Mouse (Mus musculus): ENCODE data around the gene Nr5a2. TPM values are rescaled to one million over a fixed set of nuclear protein-coding genes. Genes with fewer than 3 reads are reported as not detected.

Nr5a2 gene
- not detected in 2 replicates for total RNA-seq (2015; ENCODE audit: low replicate concordance)
- total RNA-seq (2017; ENCODE audit: low replicate concordance), result not detected in 2 replicates

DNA sequence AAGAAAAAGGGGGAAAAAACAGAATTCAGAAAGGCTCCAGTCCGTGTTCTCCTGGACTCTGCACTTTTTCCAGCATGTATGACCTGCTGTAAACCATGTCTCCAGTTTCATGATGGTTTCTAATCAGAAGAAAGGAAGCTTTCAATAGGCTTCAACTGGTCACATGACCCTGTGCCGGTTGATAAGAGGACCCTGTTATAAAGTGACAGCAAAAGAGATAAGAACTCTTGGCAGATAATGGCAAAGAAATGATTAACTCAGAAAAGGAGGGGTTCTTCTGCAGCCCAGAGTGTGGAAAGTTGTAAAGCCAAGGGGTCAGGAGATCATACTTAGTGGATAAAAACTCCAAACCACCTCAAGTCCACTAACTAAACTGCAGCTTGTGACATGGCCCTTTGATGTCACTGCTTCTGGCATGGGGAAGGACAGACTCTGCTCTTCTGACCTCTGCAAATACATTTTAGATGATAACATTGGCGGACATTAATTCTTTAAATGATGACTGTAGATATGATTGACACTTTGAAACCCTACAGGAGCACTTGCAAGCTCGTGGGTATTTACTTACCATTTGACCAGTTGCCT lies at the start of gene Nr5a2:
Gene Nr5a2, minus strand, starts transcription at position 21 of the 585 bp plus-strand sequence.
- no peak for ATAC-seq (replicated peaks; ENCODE audit: low FRiP score, poor library complexity, severe bottlenecking)

DNA sequence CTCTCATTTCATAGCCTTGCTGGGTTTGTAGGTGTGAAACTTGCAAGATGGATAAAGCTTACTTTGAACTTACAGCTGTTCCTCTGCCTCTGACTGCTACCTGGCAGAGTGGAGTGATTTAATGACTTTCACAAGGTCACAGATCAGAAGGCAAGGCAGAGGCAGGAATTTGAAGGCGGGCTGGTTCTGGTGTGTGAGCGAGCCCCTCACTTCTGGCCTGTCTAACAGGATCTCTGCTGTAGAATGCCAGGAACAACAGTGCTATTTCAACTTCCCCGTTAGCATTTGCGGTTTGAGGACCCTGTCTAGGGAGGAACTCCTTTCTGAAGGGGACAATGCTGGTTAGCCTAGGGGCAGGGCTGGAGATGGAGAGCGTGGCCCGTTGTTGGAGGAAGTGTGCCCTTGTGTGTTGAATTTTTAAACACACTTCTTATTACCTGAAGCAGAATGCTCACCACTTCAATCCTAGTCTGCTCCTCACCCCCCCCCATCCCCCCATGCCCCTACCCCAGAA lies 48.5 kb upstream of the Nr5a2 start:
- ATAC-seq (replicated peaks; ENCODE audit: low FRiP score, poor library complexity, severe bottlenecking), result no peak

DNA sequence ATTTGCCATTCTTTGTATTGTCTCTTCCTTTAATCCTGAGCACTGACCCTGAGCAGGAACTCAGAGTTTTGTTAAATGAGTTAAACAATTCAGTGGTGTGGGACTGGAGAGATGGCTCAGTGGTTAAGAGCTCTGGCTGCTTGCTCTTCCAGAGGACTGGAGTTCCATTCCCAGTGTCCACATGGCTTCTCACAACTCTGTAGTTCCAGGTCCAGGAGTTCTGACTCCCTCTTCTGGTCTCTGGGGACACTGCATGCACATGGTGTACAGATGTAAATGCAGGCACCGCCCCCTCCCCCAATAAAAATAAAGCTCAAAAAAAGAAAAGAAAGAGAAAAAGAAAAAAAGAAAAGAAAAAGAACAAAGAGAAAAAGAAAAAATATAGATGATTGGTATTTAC lies 43.6 kb upstream of the Nr5a2 start:
- ATAC-seq (replicated peaks; ENCODE audit: low FRiP score, poor library complexity, severe bottlenecking), result no peak

DNA sequence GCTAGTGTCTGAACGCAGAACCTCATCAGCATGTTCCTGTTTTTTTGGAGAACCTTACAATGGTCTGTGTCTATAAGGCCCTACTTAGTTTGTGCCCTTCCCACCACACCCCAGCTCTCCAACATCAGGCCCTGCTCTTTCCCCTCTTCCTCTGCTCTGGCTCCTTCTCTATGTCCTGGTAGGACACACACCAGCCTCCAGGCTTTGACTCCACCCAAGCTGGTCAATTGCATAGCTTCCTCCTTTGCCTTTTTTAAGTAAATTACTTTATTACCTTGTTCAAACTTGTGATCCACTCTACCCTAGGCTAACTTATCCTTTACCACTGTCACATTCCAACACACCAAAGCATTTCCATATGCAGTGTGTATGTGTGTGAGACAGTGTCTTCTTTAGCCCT lies 42.9 kb upstream of the Nr5a2 start:
- no peak for ATAC-seq (replicated peaks; ENCODE audit: low FRiP score, poor library complexity, severe bottlenecking)

DNA sequence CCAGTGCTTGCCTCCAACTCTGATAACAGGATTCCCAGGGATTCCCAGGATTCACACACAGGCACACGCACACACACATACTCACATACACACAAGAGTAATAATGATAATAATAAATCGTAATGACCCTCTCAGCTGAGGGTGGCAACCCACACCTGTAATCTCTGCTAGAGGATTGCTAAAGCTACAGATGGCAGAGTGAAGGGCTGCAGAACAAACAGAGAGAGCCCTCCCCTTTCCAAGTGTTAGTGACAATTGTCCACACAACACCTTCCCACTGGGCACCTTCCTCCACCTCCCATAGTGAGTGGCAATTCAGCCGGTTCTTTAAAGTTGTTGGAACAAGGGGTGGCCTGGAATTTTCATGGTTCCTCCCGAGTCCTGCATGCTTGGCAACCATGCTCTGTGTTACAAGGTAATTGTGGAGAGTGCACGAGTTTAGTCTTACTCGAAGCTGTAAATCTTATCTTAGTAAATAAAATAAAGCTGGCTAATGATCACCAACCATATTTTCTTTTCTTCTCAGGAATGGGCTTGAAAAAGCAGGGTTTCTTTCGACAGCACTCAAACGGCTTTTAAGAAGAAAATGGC lies 31.6 kb upstream of the Nr5a2 start:
- no peak for ATAC-seq (replicated peaks; ENCODE audit: low FRiP score, poor library complexity, severe bottlenecking)

DNA sequence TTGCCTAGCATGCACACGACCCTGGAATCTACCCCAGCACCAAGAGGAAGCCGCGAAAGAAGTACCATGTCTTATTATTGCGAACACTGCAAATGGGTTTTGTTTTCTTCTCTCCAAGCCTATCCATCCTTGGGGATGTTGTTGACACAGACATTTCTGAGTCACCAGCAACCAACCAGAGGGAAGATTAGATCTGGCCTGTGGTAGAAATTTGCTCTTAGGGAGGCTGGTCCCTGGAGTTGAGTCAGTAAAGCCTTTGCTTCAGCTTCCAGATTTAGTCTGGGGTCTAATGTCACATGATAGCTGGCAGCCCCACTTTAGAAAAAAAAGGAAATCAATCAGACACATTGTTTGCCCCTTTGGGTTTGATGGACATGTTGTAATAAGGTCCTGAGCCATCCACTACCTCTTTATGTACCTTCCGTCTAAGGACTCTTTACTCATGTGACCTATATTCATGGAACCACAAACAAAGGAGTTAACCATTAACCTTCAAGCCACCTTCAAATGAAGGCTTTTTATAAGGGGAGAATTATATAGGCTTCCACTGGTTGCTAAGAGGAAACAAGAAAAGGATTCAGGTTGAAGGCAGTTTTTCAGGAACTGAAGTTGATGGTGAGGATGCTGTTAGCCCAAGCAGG lies 20.1 kb upstream of the Nr5a2 start:
- ATAC-seq (replicated peaks; ENCODE audit: low FRiP score, poor library complexity, severe bottlenecking), result no peak

DNA sequence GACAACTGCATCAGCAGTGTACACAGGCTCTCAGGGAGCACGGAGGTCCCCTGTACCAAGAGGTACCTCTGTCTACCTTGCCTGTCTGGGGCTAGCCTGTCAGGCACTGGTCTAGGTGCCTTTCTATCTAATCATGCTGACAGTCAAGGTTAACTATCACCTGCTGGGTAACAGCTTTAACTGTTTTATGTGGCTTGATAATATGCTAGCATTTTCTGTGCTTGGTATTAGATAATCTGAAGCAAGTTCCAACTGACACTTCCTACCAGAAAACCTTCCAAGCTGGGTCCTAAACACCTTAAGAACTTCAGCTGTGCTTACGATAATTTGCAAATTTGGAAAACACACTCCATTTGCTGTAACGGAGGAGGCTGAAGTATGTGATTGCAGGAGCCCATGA lies 17.6 kb upstream of the Nr5a2 start:
- ATAC-seq (replicated peaks; ENCODE audit: low FRiP score, poor library complexity, severe bottlenecking), result no peak

DNA sequence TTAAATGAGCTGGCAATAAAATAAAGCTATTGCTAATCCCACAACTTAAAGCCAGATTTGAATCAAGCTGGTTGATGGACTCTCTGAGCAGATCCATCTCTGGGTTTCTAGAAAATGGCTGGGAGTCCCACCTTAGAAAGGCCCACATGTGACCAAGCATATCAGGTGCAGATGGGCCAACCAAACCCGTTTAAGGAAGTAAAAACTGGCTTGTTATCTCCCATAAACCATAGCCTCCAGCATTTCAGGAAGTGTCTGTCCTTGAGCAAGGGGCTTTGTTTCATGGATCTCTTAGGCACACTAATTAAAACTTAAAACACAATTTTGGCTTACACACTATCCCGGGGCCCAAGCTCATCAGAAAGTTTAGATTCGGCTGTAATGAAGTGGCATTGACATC lies 13.8 kb upstream of the Nr5a2 start:
- no peak for ATAC-seq (replicated peaks; ENCODE audit: low FRiP score, poor library complexity, severe bottlenecking)

DNA sequence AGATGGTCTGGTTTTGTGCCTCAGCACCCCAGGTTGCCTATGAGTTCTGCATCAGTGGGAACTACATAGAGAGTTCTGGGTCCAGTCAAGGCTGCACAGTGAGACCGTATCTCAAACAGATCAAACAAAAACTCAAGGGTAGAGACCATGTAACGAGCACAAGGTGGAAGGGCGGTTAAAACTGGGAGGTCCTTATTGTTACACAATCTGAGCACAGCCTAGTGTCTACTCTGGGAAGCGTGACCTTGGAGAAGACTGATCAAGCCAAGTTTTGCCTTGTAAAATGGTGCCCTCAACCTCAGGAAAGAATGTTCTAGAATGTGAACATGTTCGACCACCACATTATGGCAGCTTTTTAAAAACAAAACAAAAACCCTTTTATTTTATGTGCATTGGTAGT lies 12.8 kb upstream of the Nr5a2 start:
- no peak for ATAC-seq (replicated peaks; ENCODE audit: low FRiP score, poor library complexity, severe bottlenecking)

DNA sequence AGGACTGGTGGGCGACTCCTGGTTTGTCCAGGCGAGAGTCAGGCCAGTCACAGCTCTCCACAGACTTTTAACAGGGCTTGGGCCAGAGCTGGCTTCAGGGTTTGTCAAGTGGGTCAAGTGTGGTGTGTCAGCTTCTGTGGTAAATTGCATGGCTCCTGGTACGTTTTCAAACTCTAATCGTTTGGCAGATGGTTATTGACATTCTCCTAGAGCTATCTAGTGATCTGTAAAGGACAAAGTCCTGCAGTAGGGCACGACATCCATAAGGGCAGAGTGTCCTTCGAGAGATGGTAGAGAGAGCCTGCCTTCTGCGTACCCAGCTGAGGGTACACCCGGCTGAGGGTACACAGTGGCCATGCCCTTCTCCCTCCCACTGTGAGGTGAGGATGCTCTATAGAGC lies 10.7 kb upstream of the Nr5a2 start:
- ATAC-seq (replicated peaks; ENCODE audit: low FRiP score, poor library complexity, severe bottlenecking), result no peak

DNA sequence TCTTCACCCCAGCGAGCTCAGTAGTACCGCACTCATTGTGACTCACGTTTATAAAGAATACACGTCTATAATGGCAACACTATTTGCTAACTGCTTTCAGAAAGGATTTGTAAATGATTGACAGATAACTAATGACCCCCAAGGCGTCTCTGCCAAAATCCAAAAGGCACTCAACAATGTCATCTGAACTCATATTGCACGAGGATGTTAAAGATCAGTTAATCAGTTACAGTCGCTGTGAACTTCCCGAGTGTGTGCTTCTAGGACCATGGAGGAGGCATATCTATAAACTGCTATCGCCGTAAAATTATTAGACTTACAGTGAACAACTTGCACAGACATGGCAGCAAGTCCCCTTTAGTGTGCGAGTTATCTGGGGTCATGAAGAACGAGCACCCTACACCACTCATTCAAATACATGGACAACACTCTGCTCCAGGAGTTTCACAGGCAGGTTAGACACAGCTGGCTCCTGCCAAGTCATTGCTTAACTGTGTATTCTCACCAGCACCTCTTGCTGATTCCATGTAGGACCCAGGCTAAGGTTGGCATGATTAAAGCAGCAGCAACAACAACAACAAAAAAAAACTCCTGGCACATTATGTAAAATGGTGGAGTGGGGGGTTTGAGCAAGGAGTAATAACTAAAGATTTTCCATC lies 6.6 kb upstream of the Nr5a2 start:
- no peak for ATAC-seq (replicated peaks; ENCODE audit: low FRiP score, poor library complexity, severe bottlenecking)

DNA sequence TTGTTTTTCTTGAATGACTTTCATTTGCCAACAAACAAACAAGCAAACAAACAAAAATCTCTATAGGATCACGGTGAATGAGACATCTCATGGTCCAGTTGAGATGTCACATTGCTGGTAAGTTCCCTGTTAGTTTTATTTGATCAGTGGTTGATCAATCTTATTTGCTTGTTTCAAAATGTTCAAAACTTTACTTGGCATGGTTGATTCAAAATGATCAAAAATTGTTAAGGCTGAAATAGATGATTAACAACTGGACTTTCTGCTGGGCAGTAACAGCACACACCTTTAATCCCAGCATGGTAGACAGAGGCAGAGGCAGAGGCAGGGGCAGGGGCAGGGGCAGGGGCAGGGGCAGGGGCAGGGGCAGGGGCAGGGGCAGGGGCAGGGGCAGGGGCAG lies 757 bp downstream of the Nr5a2 start:
- no peak for ATAC-seq (replicated peaks; ENCODE audit: low FRiP score, poor library complexity, severe bottlenecking)

DNA sequence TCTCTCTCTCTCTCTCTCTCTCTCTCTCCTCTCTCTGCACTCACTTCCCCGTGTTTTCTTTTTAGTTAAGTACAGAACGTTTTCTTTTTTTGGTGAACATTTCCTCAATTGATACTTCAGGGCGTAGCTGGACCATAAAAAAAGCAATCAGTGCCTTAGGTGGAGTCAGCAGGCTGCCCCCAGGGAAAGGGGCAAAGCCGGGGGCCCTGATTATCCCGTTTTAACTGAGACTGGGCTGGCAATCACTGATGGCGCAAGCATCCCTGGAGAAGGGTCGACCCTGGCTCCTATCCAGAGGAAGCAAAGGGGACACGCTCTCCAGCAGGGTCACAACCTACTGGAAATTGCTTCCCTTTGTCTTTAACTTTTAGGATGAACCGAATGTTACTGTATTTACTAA lies 1.6 kb downstream of the Nr5a2 start:
- ATAC-seq (replicated peaks; ENCODE audit: low FRiP score, poor library complexity, severe bottlenecking), result no peak

DNA sequence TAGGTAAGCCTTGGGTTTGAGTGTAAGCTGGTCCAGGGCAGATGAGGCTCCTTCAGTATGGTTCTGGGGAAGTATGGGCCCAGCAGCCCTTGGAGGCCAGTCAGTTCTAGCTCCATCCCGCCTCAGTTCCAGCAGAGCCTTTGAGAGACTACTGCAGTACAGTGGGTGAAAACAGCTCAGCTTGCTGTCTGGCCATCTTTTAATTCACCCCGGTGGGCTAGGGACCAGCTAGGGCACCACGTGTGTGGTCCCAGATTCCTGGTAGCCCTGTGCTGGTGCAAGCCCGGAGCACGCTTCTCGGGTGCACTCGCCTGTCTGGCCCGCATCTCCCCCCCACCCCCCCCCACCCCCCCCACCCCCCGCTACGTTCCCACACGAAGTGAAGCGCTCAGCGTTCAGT lies 2.1 kb downstream of the Nr5a2 start:
- no peak for ATAC-seq (replicated peaks; ENCODE audit: low FRiP score, poor library complexity, severe bottlenecking)

DNA sequence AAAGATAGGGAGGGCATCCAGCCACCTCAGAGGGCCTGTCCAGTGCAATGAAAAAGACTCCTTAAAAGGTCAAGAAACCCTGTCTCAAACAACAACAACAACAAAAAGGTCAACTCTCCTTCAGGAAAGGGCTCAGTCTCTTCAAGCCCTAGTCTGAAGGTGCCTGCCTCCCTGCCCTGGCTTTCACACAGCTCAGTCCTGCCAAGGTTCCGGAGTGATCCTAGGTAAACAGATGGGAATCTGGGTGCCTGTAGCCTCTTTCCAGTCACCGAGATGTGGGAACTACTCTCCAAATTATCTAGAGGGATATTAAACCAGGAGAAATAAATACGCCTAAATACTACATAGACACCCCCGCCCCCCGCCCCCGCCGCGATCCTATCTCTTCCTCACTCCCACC lies 2.6 kb downstream of the Nr5a2 start:
- ATAC-seq (replicated peaks; ENCODE audit: low FRiP score, poor library complexity, severe bottlenecking), result no peak

DNA sequence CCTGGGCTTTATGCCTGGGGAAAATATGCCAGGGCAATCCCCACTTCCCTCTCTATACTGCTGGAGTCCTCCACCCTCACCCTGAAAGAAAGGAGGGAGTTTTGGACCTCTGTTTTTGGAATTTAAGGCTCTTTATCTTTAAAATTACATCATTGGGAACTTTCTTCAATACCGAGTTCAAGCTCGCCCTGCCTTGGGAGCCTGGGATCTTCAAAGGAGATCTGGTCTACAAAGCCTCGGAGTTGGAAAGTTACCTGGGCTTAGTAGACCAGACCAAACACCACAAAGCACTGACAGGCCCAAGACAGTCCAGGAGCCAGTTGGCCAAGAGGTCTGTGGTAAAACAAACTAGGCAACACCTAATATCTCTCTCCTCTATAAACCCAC lies 6.1 kb downstream of the Nr5a2 start:
- ATAC-seq (replicated peaks; ENCODE audit: low FRiP score, poor library complexity, severe bottlenecking), result no peak

DNA sequence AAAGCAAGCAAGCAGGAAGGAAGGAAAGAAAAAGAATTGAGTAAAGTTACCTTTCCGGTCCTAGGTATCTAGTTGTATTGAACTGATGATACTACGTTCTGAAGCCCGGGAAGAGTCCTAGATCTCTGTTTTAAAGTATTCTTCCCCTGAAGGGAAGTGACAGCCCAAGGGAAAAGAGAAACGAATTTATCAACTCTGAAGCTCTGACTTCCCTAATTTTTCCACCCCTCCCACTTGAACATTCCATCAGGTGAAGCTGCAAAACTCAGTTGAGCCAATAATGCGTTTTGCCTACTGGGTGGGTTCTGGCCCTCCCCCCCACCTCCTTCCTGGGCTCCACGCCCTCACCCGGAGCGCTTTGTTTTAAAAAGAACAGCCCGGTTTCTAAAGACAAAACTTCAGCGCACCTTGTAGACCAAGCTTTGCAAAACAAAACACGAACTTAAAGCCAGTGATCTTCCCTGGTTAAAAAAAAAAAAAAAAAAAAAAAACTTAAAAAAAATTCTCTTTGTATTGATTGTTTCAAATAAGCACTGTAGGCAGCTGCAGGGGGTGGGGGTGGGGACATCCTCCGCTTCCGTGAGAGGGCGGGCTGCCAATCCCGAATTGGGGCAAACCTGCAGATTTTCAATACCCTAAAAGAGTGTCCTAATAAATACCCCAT lies 6.7 kb downstream of the Nr5a2 start:
- ATAC-seq (replicated peaks; ENCODE audit: low FRiP score, poor library complexity, severe bottlenecking), result no peak

DNA sequence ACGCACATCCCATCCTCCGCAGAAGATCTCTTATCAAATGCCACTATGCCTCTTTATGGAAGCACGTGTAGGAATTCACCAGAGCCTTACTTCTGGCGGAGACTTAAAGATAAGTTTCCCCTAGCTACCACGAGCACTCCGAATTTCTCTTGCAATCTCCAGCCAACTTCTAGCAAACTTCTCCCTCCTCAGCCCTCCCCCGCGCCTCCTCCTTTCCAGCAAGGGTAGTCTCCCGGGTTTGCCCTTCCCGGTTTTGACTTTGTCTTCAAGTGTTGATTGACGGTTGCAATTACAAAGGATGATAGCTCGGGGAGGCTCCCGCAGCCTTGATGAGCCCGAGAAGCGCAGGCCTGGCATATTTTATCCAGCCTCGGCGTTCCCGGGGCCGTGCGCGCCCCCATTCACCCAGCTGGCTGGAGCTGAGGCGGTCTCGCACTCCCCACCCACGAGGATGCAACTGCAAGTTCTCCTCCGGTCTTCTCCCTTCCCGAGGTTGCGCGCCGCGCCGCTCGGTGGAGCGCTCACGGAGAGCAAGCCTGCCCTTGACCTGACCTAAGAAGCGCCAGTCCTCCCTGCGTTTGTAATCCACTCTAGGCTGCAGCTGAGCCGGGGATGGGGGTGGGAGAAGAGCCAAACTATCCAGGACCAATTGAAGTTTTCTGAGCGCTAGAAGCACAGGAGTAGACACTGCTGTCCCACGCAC lies 7.5 kb downstream of the Nr5a2 start:
- ATAC-seq (replicated peaks; ENCODE audit: low FRiP score, poor library complexity, severe bottlenecking), result no peak

DNA sequence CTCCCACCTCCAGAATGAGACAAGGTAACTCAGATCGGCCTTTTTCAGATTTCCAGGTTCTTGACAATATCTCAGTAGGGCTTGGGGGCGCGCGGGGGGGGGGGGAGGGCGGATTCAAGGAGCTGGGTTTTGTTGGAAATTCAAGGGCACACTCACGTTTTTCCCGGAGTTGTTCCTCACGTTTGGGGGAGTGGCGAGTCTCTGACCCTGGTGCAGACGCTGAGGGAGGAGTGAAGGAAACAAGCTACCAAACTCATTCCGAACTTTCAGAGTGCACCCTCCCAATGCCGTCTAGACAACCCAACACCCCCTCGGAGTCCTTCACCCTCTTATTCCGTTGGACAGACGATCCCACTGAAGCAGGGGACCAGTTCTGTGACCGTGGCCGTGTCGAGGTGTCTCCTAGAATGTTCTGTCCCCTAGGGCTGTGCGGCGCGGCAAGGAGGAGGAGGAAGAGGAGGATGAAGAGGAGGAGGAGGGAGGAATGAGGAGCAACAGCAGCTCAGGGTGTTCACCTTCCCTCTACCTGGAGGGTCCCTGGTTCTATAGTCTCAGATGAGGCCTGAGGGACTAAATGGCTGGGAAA lies 8.2 kb downstream of the Nr5a2 start:
- no peak for ATAC-seq (replicated peaks; ENCODE audit: low FRiP score, poor library complexity, severe bottlenecking)

Measured in erythroid progenitor cell, adult 5-6 weeks (primary cell).